Mouse (Mus musculus) E14TG2a.4 (cell line): ENCODE data around the gene Gp1ba.

Experiments
- CTCF ChIP-seq: conservative IDR thresholded peaks from 2 replicates; pipeline ENCODE4 v1.5.1; 2014; ENCODE audit warnings: low read length
- NANOG ChIP-seq: IDR thresholded peaks from 2 replicates; pipeline ENCODE4 v1.6.1; 2014; ENCODE audit warnings: borderline replicate concordance, low read length, mixed read lengths

DNA sequence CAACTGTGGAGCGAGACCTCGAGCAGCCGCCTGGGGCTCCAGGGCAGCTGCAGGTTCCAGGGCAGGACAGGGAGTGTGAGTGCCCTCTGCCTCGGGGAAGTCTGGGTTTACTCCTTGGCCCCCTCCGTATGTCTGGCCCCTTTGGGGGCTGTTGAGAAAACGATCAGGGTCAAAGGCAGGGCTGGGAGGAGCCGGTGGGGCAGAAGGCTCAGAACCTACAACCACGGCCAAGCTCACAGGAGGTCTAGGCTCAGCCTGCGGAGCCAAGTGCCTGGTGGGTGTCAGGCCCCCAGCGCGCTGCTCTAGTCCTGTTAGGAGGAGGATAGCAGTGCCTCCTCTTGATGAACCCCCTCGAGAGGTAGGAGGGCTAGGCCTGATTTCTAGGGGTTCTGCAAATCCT, 42.2 kb downstream of the Gp1ba start:
- TF ChIP-seq CTCF (no peak), NANOG (no peak)
